Mouse (Mus musculus): Measurements from ENCODE around the gene Lekr1. TPM values are rescaled to one million over a fixed set of nuclear protein-coding genes. Genes with fewer than 3 reads are reported as not detected.
"Not testable (repeated sequence)": the region's sequence is repeated elsewhere in the genome, so short reads cannot be mapped to it uniquely, and the experiment has no call there.

Gene Lekr1
- total RNA-seq, 1 experiment: 1.2 TPM

- Histone ChIP-seq H3K4me1 (ENCODE audit: control insufficient read depth in 2 of 2, insufficient read depth in 2 of 2, low read length in 2 of 2, poor library complexity in 1 of 2) (no peaks in the 10 kb centered on the region), H3K9me3 (ENCODE audit: control insufficient read depth, insufficient read depth, low read depth, low read length) (no peaks in the 10 kb centered on the region), H3K4me3 (ENCODE audit: insufficient read depth in 1 of 2, low read depth in 1 of 2, low read length in 2 of 2, poor library complexity in 1 of 2, severe bottlenecking in 1 of 2) (no peak overlapping the region), H3K9ac (ENCODE audit: insufficient read depth, low read depth, low read length, poor library complexity, severe bottlenecking) (no peak overlapping the region), H3K36me3 (ENCODE audit: control insufficient read depth, insufficient read depth, low read length, poor library complexity, severe bottlenecking) (no peaks in the 10 kb centered on the region), H3K27ac (ENCODE audit: insufficient read depth, low read depth, low read length, poor library complexity, severe bottlenecking) (no peak overlapping the region)
- DNase-seq (ENCODE audit: low read depth, low spot score): no peak
- in situ Hi-C loops (cut with MboI; ENCODE audit: low sequenced_read_pairs in 2 of 2, unreplicated experiment in 2 of 2): no loop called here
- TF ChIP-seq HCFC1 (IDR thresholded peaks at IDR 0.05; ENCODE audit: borderline replicate concordance, insufficient read depth, low read length) (no peak), MAFK (IDR thresholded peaks at IDR 0.05; ENCODE audit: insufficient read depth, low read depth, low read length) (no peak), CHD2 (IDR thresholded peaks at IDR 0.05; ENCODE audit: low read depth, low read length) (no peak), ZC3H11A (IDR thresholded peaks at IDR 0.05; ENCODE audit: borderline replicate concordance, low read depth, low read length) (no peak), ZNF384 (IDR thresholded peaks at IDR 0.05; ENCODE audit: low read depth, low read length) (no peak)
Observed at GRCm38 (mm10) chr3:65744936-65745335, 78.9 kb downstream of the Lekr1 start.

DNA sequence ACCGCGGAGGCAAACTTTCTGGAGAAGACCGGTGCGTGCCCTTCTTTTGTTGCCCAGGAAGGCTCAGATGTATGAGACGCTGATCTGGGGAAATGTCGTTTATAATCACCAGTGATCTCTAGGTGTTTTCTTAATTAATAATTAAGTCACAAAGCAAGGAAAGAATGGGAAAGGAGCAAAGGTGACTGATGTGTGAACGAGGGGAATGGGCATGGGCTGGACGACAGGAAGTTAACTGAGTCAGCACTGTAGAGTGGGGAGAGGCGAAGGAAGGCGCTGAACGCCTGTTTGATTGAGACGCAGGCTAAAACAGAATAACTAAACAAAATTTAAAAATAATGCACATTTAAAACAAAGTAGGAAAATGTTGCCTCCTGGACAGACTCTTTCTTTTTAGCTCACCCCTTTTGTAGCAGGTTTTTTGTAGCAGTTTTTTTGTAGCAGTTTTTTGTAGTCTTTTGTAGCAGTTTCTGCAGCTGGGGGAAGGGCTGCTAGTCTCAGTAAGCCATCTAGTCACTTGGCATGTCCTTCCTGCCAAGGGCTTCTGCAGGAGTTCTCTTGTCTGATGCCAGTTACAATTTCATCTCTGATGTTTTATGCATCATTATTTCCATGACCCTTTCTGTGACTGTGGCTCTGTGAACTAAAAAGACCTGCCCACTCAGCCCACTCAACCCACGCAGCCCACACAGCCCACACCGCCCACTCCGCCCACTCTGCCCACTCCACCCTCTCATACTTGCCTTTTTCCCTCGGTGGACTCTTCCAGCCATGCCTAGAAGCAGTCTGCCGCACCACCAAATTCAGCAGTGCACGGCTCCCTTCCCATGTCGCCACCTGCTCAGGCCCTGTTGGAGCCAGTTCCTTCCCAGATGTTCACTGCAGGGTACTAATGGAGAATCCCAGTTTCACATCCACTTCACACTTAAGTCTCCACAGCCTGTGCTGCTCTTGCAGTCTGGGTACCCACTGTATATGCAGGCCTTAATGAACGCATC, 98.8 kb downstream of the Lekr1 start:
- Histone ChIP-seq H3K9ac (ENCODE audit: insufficient read depth, low read depth, low read length, poor library complexity, severe bottlenecking) (no peak overlapping the region), H3K27ac (ENCODE audit: insufficient read depth, low read depth, low read length, poor library complexity, severe bottlenecking) (no peak overlapping the region), H3K4me3 (ENCODE audit: insufficient read depth in 1 of 2, low read depth in 1 of 2, low read length in 2 of 2, poor library complexity in 1 of 2, severe bottlenecking in 1 of 2) (no peak overlapping the region), H3K9me3 (ENCODE audit: control insufficient read depth, insufficient read depth, low read depth, low read length) (no peaks in the 10 kb centered on the region), H3K36me3 (ENCODE audit: control insufficient read depth, insufficient read depth, low read length, poor library complexity, severe bottlenecking) (no peaks in the 10 kb centered on the region), H3K4me1 (ENCODE audit: control insufficient read depth in 2 of 2, insufficient read depth in 2 of 2, low read length in 2 of 2, poor library complexity in 1 of 2) (no peaks in the 10 kb centered on the region)
- TF ChIP-seq ZNF384 (IDR thresholded peaks at IDR 0.05; ENCODE audit: low read depth, low read length) (no peak), HCFC1 (IDR thresholded peaks at IDR 0.05; ENCODE audit: borderline replicate concordance, insufficient read depth, low read length) (no peak), CHD2 (IDR thresholded peaks at IDR 0.05; ENCODE audit: low read depth, low read length) (no peak), ZC3H11A (IDR thresholded peaks at IDR 0.05; ENCODE audit: borderline replicate concordance, low read depth, low read length) (no peak), MAFK (IDR thresholded peaks at IDR 0.05; ENCODE audit: insufficient read depth, low read depth, low read length) (no peak)
- DNase-seq (ENCODE audit: low read depth, low spot score): no peak
- in situ Hi-C loops (cut with MboI; ENCODE audit: low sequenced_read_pairs in 2 of 2, unreplicated experiment in 2 of 2): no loop called here

DNA sequence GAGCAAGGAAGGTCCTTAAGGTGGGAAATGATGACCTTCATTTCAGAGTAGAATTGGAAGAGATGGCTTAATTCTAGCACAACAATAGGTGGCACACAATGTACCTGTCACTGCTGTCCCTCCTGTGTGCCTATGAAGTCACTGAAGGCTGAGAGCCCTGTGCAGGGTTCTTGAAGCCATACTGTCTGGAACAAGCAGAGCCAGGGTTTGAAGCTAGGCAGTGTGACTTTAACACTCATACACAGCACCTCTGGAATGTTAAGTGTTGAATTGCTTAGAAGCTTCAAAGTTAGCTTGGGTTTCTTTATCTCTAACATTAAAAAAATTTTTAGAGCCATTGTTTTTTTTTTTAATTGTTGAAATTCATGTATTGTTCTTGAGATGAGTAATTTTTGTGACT, 100.4 kb downstream of the Lekr1 start:
- in situ Hi-C loops (cut with MboI; ENCODE audit: low sequenced_read_pairs in 2 of 2, unreplicated experiment in 2 of 2): no loop called here
- DNase-seq (ENCODE audit: low read depth, low spot score): no peak
- TF ChIP-seq ZNF384 (IDR thresholded peaks at IDR 0.05; ENCODE audit: low read depth, low read length) (no peak), ZC3H11A (IDR thresholded peaks at IDR 0.05; ENCODE audit: borderline replicate concordance, low read depth, low read length) (no peak), CHD2 (IDR thresholded peaks at IDR 0.05; ENCODE audit: low read depth, low read length) (no peak), MAFK (IDR thresholded peaks at IDR 0.05; ENCODE audit: insufficient read depth, low read depth, low read length) (no peak), HCFC1 (IDR thresholded peaks at IDR 0.05; ENCODE audit: borderline replicate concordance, insufficient read depth, low read length) (no peak)
- no peak overlapping the region for H3K27ac ChIP-seq (ENCODE audit: insufficient read depth, low read depth, low read length, poor library complexity, severe bottlenecking)
- H3K9ac ChIP-seq (ENCODE audit: insufficient read depth, low read depth, low read length, poor library complexity, severe bottlenecking): no peak overlapping the region
- no peaks in the 10 kb centered on the region for H3K36me3 ChIP-seq (ENCODE audit: control insufficient read depth, insufficient read depth, low read length, poor library complexity, severe bottlenecking)
- H3K9me3 ChIP-seq (ENCODE audit: control insufficient read depth, insufficient read depth, low read depth, low read length): no peaks in the 10 kb centered on the region
- no peaks in the 10 kb centered on the region for H3K4me1 ChIP-seq (ENCODE audit: control insufficient read depth in 2 of 2, insufficient read depth in 2 of 2, low read length in 2 of 2, poor library complexity in 1 of 2)
- H3K4me3 ChIP-seq (ENCODE audit: insufficient read depth in 1 of 2, low read depth in 1 of 2, low read length in 2 of 2, poor library complexity in 1 of 2, severe bottlenecking in 1 of 2): no peak overlapping the region

DNA sequence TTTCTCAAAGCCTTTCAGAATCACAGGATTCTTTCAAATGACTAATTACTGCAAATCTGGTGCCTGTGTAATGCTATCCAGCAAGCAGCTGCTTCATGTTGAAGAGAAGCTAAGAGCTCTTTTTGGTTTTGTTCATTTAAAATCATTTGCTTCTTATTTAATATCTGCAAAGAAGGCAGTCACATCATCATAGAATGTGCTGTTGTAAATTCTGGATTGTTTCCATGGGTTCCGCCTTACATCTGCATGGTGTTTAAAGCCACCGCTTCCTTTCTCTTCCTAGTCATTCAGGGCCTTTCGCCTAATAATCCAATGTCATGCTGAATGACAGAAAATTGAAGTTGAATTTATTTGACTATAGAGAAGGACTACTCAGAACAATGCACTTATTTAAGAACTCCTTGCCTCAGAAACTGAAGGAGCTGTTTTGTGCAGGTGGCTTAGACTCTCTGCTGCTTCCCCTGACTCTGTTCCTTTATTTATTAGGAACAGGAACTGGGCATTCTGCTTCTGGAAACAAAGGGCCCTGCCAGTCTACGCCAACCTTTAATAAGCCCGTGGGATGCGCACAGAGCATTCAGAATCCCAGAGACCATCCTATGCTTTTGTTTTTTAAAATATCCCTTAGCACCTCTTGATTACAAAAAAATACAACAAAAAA, 101.3 kb downstream of the Lekr1 start:
- H3K4me3 ChIP-seq (ENCODE audit: insufficient read depth in 1 of 2, low read depth in 1 of 2, low read length in 2 of 2, poor library complexity in 1 of 2, severe bottlenecking in 1 of 2): no peak overlapping the region
- no peak for DNase-seq (ENCODE audit: low read depth, low spot score)
- in situ Hi-C loops (cut with MboI; ENCODE audit: low sequenced_read_pairs in 2 of 2, unreplicated experiment in 2 of 2): no loop called here
- H3K27ac ChIP-seq (ENCODE audit: insufficient read depth, low read depth, low read length, poor library complexity, severe bottlenecking): no peak overlapping the region
- no peak overlapping the region for H3K9ac ChIP-seq (ENCODE audit: insufficient read depth, low read depth, low read length, poor library complexity, severe bottlenecking)
- H3K36me3 ChIP-seq (ENCODE audit: control insufficient read depth, insufficient read depth, low read length, poor library complexity, severe bottlenecking): no peaks in the 10 kb centered on the region
- no peaks in the 10 kb centered on the region for H3K4me1 ChIP-seq (ENCODE audit: control insufficient read depth in 2 of 2, insufficient read depth in 2 of 2, low read length in 2 of 2, poor library complexity in 1 of 2)
- TF ChIP-seq HCFC1 (IDR thresholded peaks at IDR 0.05; ENCODE audit: borderline replicate concordance, insufficient read depth, low read length): no peak
- no peak for TF ChIP-seq CHD2 (IDR thresholded peaks at IDR 0.05; ENCODE audit: low read depth, low read length)
- no peak for TF ChIP-seq MAFK (IDR thresholded peaks at IDR 0.05; ENCODE audit: insufficient read depth, low read depth, low read length)
- no peak for TF ChIP-seq ZC3H11A (IDR thresholded peaks at IDR 0.05; ENCODE audit: borderline replicate concordance, low read depth, low read length)
- no peak for TF ChIP-seq ZNF384 (IDR thresholded peaks at IDR 0.05; ENCODE audit: low read depth, low read length)
- H3K9me3 ChIP-seq (ENCODE audit: control insufficient read depth, insufficient read depth, low read depth, low read length): no peaks in the 10 kb centered on the region

DNA sequence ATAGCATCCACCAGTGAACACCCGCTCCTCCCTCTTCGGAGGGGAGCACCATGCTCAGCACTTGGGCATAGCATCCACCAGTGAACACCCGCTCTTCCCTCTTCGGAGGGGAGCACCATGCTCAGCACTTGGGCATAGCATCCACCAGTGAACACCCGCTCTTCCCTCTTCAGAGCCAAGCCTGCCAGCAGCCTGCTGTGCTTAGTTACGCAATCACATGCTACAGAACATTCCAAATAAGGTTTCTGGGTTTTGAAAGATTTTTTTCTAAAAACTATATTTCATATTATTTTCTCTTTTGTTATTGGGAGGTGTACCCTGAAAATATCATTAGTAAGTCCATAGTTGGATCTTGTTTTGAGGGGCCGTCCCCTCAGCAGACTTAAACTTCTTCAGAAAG, 103.6 kb downstream of the Lekr1 start:
- DNase-seq (ENCODE audit: low read depth, low spot score); H3K36me3 ChIP-seq (ENCODE audit: control insufficient read depth, insufficient read depth, low read length, poor library complexity, severe bottlenecking); in situ Hi-C loops (cut with MboI; ENCODE audit: low sequenced_read_pairs in 2 of 2, unreplicated experiment in 2 of 2); H3K9ac ChIP-seq (ENCODE audit: insufficient read depth, low read depth, low read length, poor library complexity, severe bottlenecking); H3K4me3 ChIP-seq (ENCODE audit: insufficient read depth in 1 of 2, low read depth in 1 of 2, low read length in 2 of 2, poor library complexity in 1 of 2, severe bottlenecking in 1 of 2); H3K4me1 ChIP-seq (ENCODE audit: control insufficient read depth in 2 of 2, insufficient read depth in 2 of 2, low read length in 2 of 2, poor library complexity in 1 of 2); H3K9me3 ChIP-seq (ENCODE audit: control insufficient read depth, insufficient read depth, low read depth, low read length); H3K27ac ChIP-seq (ENCODE audit: insufficient read depth, low read depth, low read length, poor library complexity, severe bottlenecking): not testable (repeated sequence)
